Comparison of ENCODE assay signal across 12 mouse cellular contexts in genomic region chr5:3772017-3772416, GRCm38 (mm10). TPM values are rescaled to one million over a fixed set of nuclear protein-coding genes. Genes with fewer than 3 reads are reported as not detected.
DNase-seq lines count a peak whose midpoint lies in the region; ATAC-seq lines count a peak whose summit lies in the region.
"Had no signal": no experiment of that assay in that cellular context is flagged by ENCODE, and none has a peak within 500 bp of the region (broad histone marks: within the 10 kb centered on the region; RNA-seq: fewer than 3 reads in every experiment).

No protein-coding gene starts in this region.

- H3K27me3 ChIP-seq in hindbrain, embryonic 13.5 days = no peaks in the 10 kb centered on the region
- no peaks in the 10 kb centered on the region for H3K27me3 ChIP-seq in hindbrain, embryonic 10.5 days (ENCODE audit: insufficient read depth, poor library complexity, severe bottlenecking)
- H3K27me3 ChIP-seq: limb, embryonic 15.5 days had no signal

- no peak overlapping the region for H3K4me2 ChIP-seq in hindbrain, embryonic 13.5 days
- H3K4me2 ChIP-seq: limb, embryonic 15.5 days; lung, embryonic 14.5 days had no signal

- ATAC-seq in hindbrain, embryonic 13.5 days (ENCODE audit: low FRiP score) = no peak
- ATAC-seq in common myeloid progenitor, adult 5-6 weeks (replicated peaks; ENCODE audit: low read depth, poor library complexity, severe bottlenecking) = peak; percentile 60
- peak; percentile 87 for ATAC-seq in megakaryocyte progenitor cell, adult 5-6 weeks (replicated peaks; ENCODE audit: poor library complexity)

- peak overlapping the region; percentile 55; the same call in 1 of the 2 replicates for H3K27ac ChIP-seq in hindbrain, embryonic 13.5 days
- no peak overlapping the region for H3K27ac ChIP-seq in hindbrain, embryonic 10.5 days
- H3K27ac ChIP-seq: limb, embryonic 15.5 days had no signal

- H3K9me3 ChIP-seq in hindbrain, embryonic 13.5 days = no peaks in the 10 kb centered on the region
- no peaks in the 10 kb centered on the region for H3K9me3 ChIP-seq in hindbrain, embryonic 10.5 days
- H3K9me3 ChIP-seq: limb, embryonic 15.5 days had no signal

- WGBS in hindbrain, embryonic 13.5 days = 65% methylated on average over 3 of the region's 3 CpGs
- WGBS in hindbrain, embryonic 10.5 days = 75% methylated on average over 3 of the region's 3 CpGs

- peaks cover 8% of the 10 kb centered on the region for H3K36me3 ChIP-seq in hindbrain, embryonic 13.5 days
- H3K36me3 ChIP-seq in hindbrain, embryonic 10.5 days = peaks cover 18% of the 10 kb centered on the region

- DNase-seq in adrenal gland, adult 2 months = peak; percentile 12
- no peak for DNase-seq in adrenal gland, postnatal 4 days (ENCODE audit: low spot score in 2 of 2)
- DNase-seq in hindbrain, embryonic 10.5 days (ENCODE audit: low spot score) = no peak
- DNase-seq in frontal cortex, adult 2 months (ENCODE audit: extremely low spot score in 1 of 2, low spot score in 1 of 2) = no peak
- no peak for DNase-seq in spleen, adult 18-20 months
- DNase-seq: cerebellum, postnatal 14 days; kidney, postnatal 10 days had no signal

- H3K4me3 ChIP-seq in hindbrain, embryonic 13.5 days = no peak overlapping the region
- no peak overlapping the region for H3K4me3 ChIP-seq in hindbrain, embryonic 10.5 days
- H3K4me3 ChIP-seq: limb, embryonic 15.5 days had no signal

- peaks cover 4% of the 10 kb centered on the region for H3K4me1 ChIP-seq in hindbrain, embryonic 13.5 days (replicated peaks)
- H3K4me1 ChIP-seq in hindbrain, embryonic 10.5 days (replicated peaks) = peaks cover 6% of the 10 kb centered on the region; the same call in 1 of the 2 replicates

- H3K9ac ChIP-seq in hindbrain, embryonic 13.5 days = no peak overlapping the region
- H3K9ac ChIP-seq: limb, embryonic 15.5 days; lung, embryonic 14.5 days had no signal

RNA-seq across cellular contexts. Expression of gene Ankib1, which starts 30.7 kb away (rescaled TPM):
- 10 to 100 TPM; 58.5 to 90.4 TPM for total RNA-seq in adrenal gland, adult 2 months (2021)
- 6.9 and 10.5 TPM in 2 replicates for polyA plus RNA-seq in adrenal gland, adult 2 months (2012; rRNA removed)
- 10 to 100 TPM; 63.6 to 69.1 TPM for total RNA-seq in adrenal gland, postnatal 4 days (2021)
- 18.3 and 19.9 TPM in 2 replicates for polyA plus RNA-seq in hindbrain, embryonic 13.5 days (2015; fragmentation: Nextera tagmentation; extraction: Ambion mirVana)
- polyA plus RNA-seq in hindbrain, embryonic 10.5 days (2016; fragmentation: Nextera tagmentation; extraction: Ambion mirVana) = 9.3 and 13.1 TPM in 2 replicates
- total RNA-seq in common myeloid progenitor, adult 5-6 weeks (2017) = 43.5 and 68.3 TPM in 2 replicates
- 22.9 and 25.9 TPM in 2 replicates for total RNA-seq in megakaryocyte progenitor cell, adult 5-6 weeks (2015)
- 31.0 and 34.5 TPM in 2 replicates for total RNA-seq in megakaryocyte progenitor cell, adult 5-6 weeks (2017)
- 19.4 and 20.0 TPM in 2 replicates for polyA plus RNA-seq in frontal cortex, adult 2 months (2012; rRNA removed)

RNA-seq across cellular contexts. Expression of gene Krit1, which starts 31.0 kb away (rescaled TPM):
- 10 to 100 TPM; 41.9 to 55.7 TPM for total RNA-seq in adrenal gland, adult 2 months (2021)
- polyA plus RNA-seq in adrenal gland, adult 2 months (2012; rRNA removed) = 2.7 and 3.2 TPM in 2 replicates
- total RNA-seq in adrenal gland, postnatal 4 days (2021) = 10 to 100 TPM; 49.1 to 55.8 TPM
- 68.4 and 71.8 TPM in 2 replicates for polyA plus RNA-seq in hindbrain, embryonic 13.5 days (2015; fragmentation: Nextera tagmentation; extraction: Ambion mirVana)
- polyA plus RNA-seq in hindbrain, embryonic 10.5 days (2016; fragmentation: Nextera tagmentation; extraction: Ambion mirVana) = 58.4 and 62.4 TPM in 2 replicates
- total RNA-seq in common myeloid progenitor, adult 5-6 weeks (2017) = 67.0 and 67.5 TPM in 2 replicates
- 50.4 and 69.6 TPM in 2 replicates for total RNA-seq in megakaryocyte progenitor cell, adult 5-6 weeks (2015)
- total RNA-seq in megakaryocyte progenitor cell, adult 5-6 weeks (2017) = 40.6 and 61.2 TPM in 2 replicates
- polyA plus RNA-seq in frontal cortex, adult 2 months (2012; rRNA removed) = 43.8 and 45.8 TPM in 2 replicates
